Mouse (Mus musculus) heart, embryonic 12.5 days (tissue): ENCODE data around the gene Hdac9. TPM values are rescaled to one million over a fixed set of nuclear protein-coding genes. Genes with fewer than 3 reads are reported as not detected.

Source experiments
- ATAC-seq: fragments of 200-750 bp; cut with Nextera tagmentation; 2 replicates; pipeline ENCODE4 v1.8.0; 2017; ENCODE audit warnings: moderate TSS enrichment, moderate library complexity; ENCODE audit not compliant: insufficient number of reproducible peaks, low FRiP score
- H3K27ac ChIP-seq: fragments of 300-500 bp; sonication (generic); 2 replicates; pipeline ENCODE4 v1.5.1; 2016; ENCODE audit warnings: mild to moderate bottlenecking, moderate library complexity; ENCODE audit not compliant: poor library complexity, severe bottlenecking
- H3K27me3 ChIP-seq: fragments of 300-500 bp; sonication (generic); replicated peaks from 2 replicates; pipeline ENCODE4 v1.6.1; 2016; ENCODE audit warnings: mild to moderate bottlenecking, moderate library complexity
- H3K36me3 ChIP-seq: fragments of 300-500 bp; sonication (generic); 2 replicates; pipeline ENCODE4 v1.6.1; 2016; ENCODE audit warnings: mild to moderate bottlenecking, moderate library complexity
- H3K4me1 ChIP-seq: fragments of 300-500 bp; sonication (generic); replicated peaks from 2 replicates; pipeline ENCODE4 v1.6.1; 2016; ENCODE audit warnings: mild to moderate bottlenecking
- H3K4me2 ChIP-seq: fragments of 300-500 bp; sonication (generic); 2 replicates; pipeline ENCODE4 v1.6.1; 2016; ENCODE audit warnings: mild to moderate bottlenecking, moderate library complexity
- H3K4me3 ChIP-seq: fragments of 300-500 bp; sonication (generic); 2 replicates; pipeline ENCODE4 v1.5.1; 2016; ENCODE audit warnings: mild to moderate bottlenecking
- H3K9ac ChIP-seq: fragments of 300-500 bp; sonication (generic); 2 replicates; pipeline ENCODE4 v1.6.1; 2016; ENCODE audit warnings: mild to moderate bottlenecking, moderate library complexity
- H3K9me3 ChIP-seq: fragments of 300-500 bp; sonication (generic); replicated peaks from 2 replicates; pipeline ENCODE4 v1.6.1; 2016; ENCODE audit warnings: mild to moderate bottlenecking, moderate library complexity
- WGBS: fragments of 180-500 bp; shearing (Covaris S2); methylation state at CpG from one replicate; pipeline ENCODE4 v1.1.7; 2016; 5-methylcytosine and 5-hydroxymethylcytosine counted together
- polyA plus RNA-seq: library from polyadenylated mRNA; unstranded; fragments of >200 nt; fragmentation: Nextera tagmentation; extraction: Ambion mirVana; gene quantifications from 2 replicates; pipeline ENCODE4 v1.2.1, GENCODE M21; 2016

The Hdac9 gene
- polyA plus RNA-seq, 1 experiment from 2014 or later, result 28.9 TPM

DNA sequence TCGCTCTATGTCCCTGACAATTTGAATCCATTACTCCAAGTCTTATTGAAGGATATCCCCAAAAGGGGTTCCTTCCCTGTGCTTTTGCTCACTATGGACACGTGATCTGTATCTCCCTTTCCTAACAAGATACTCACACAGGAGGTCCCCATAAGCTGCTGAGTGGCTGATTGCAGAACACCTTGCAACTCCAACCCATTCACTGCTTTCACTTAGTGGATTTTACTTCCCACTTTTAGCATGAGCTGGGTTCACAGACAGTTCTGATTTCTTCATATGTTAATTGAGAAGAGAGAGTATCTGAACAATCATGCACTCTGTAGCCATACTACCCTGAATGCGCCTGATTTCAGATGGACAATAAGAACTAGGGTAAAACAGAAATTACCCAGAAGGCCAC is 740.1 kb downstream of the Hdac9 start:
- H3K9ac ChIP-seq, result no peak overlapping the region
- no peaks in the 10 kb centered on the region for H3K27me3 ChIP-seq
- no peaks in the 10 kb centered on the region for H3K9me3 ChIP-seq
- 84% methylated on average over 3 of the region's 3 CpGs for WGBS
- H3K4me3 ChIP-seq, result no peak overlapping the region
- ATAC-seq, result no peak
- no peak overlapping the region for H3K4me2 ChIP-seq
- H3K4me1 ChIP-seq, result no peaks in the 10 kb centered on the region
- H3K36me3 ChIP-seq, result no peaks in the 10 kb centered on the region
- no peak overlapping the region for H3K27ac ChIP-seq

DNA sequence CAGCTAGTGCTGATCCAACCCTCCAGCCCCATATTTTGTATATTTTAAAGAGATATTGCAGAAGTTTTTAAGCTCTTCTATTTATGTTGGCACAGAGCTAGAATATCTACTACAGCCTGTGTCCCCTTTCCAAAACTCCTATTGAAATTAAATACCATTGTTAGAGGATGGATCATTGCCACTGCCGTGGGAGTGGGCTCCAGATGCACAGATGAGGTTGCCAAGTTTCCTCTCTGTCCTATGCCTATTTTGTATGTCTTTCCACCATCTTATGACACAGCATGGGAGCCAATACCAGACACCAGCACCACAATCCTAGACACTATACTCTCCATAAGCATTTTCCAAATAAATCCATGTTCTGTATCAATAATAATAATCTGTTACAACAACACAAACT is 743.9 kb downstream of the Hdac9 start:
- Histone ChIP-seq H3K9me3 (no peaks in the 10 kb centered on the region), H3K27ac (no peak overlapping the region), H3K4me2 (no peak overlapping the region), H3K36me3 (no peaks in the 10 kb centered on the region), H3K4me1 (peaks cover 6% of the 10 kb centered on the region), H3K9ac (no peak overlapping the region), H3K4me3 (no peak overlapping the region), H3K27me3 (no peaks in the 10 kb centered on the region)
- 64% methylated on average over 1 of the region's 1 CpGs for WGBS
- no peak for ATAC-seq

DNA sequence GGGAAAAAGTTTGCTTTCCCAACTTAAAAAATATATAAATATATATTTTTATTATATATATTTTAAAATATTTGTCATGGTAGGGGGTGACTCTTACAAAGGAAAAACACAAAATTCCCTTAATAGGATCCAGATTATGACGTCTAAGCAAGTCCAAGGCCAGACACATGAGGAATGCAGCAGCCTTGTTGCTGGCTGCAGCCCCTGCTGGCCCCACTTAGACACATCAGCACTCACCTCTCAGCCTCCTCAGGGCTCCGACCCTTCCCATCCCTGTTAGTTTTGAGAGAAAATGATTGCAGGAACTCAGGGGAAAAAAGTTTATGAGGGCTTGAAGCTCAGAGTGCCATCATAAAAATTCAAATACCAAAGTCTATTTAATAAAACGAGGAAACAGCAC is 746.3 kb downstream of the Hdac9 start:
- ATAC-seq, result no peak; the same call in 1 of the 2 replicates
- H3K9ac ChIP-seq, result no peak overlapping the region
- H3K27me3 ChIP-seq, result no peaks in the 10 kb centered on the region
- no peaks in the 10 kb centered on the region for H3K36me3 ChIP-seq
- no peaks in the 10 kb centered on the region for H3K9me3 ChIP-seq
- no peak overlapping the region for H3K27ac ChIP-seq
- no peak overlapping the region for H3K4me3 ChIP-seq
- peaks cover 10% of the 10 kb centered on the region for H3K4me1 ChIP-seq
- no peak overlapping the region for H3K4me2 ChIP-seq
- WGBS, result 33% methylated on average over 3 of the region's 3 CpGs

DNA sequence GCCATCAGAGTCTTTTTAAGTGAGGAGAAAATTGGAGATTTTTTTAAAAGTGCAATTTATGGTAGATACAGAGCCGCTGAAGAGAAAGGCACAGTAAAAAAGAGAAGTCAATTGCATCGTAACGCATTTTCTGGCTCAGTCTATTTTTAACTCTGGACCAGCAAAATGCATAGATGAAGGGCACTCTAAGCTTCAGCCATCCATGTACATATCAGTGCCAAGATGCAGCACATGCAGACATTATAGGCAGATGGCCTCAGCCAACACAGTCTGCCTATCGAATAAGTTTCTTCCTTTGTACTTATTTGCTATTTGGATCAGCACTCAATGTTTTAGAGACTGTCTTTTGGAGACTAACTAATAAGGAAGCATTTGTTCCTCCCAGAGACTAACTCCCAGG is 751.2 kb downstream of the Hdac9 start:
- Histone ChIP-seq H3K9me3 (no peaks in the 10 kb centered on the region), H3K36me3 (no peaks in the 10 kb centered on the region), H3K27me3 (no peaks in the 10 kb centered on the region), H3K27ac (no peak overlapping the region), H3K4me3 (no peak overlapping the region), H3K9ac (no peak overlapping the region), H3K4me1 (peaks cover 15% of the 10 kb centered on the region), H3K4me2 (no peak overlapping the region)
- 50% methylated on average over 4 of the region's 4 CpGs for WGBS
- ATAC-seq, result no peak

DNA sequence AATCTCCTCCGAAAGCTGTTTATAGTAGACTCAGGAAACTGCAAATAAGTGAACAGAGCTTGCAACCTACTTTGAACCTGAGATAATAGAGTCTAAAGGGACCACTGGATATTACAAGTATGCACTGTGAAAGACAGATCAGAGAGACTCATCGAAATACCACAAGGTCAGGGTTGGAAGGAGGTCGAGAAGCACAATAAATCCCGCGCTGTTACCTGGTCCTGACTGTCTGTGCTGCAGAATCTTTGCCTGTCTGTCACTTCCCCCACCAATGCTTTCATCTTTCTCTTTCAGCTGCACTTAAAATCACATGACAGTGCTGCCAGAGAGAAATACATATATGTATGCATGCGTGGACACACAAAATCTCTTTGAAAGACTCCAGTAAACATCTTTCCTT is 760.6 kb downstream of the Hdac9 start:
- no peak overlapping the region for H3K4me2 ChIP-seq
- peaks cover 9% of the 10 kb centered on the region for H3K4me1 ChIP-seq
- ATAC-seq, result no peak
- no peaks in the 10 kb centered on the region for H3K9me3 ChIP-seq
- no peak overlapping the region for H3K27ac ChIP-seq
- H3K4me3 ChIP-seq, result no peak overlapping the region
- H3K27me3 ChIP-seq, result no peaks in the 10 kb centered on the region
- H3K36me3 ChIP-seq, result no peaks in the 10 kb centered on the region
- H3K9ac ChIP-seq, result no peak overlapping the region
- WGBS, result 76% methylated on average over 6 of the region's 6 CpGs

DNA sequence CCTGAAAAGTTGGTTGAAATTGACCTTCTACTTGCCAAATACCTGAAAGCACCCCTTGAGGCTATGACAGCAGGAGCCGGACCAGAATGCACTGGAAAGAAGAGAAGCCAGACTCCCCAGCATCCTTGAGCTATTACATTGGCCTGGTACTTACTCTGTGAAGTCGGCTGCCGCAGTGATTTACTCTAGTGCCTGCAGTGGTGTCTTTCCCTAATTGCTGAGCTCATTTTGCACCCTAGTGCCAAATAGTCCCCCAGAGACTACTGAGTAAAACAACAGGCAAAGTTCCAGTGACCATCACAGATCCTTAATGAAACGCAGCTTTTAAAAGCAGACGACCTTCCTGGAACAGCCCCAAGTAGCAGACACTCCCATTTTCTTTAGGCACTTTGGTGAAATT is 761.2 kb downstream of the Hdac9 start:
- no peak overlapping the region for H3K4me3 ChIP-seq
- H3K9me3 ChIP-seq, result no peaks in the 10 kb centered on the region
- no peaks in the 10 kb centered on the region for H3K27me3 ChIP-seq
- H3K4me2 ChIP-seq, result no peak overlapping the region
- no peaks in the 10 kb centered on the region for H3K36me3 ChIP-seq
- H3K27ac ChIP-seq, result no peak overlapping the region
- WGBS, result 60% methylated on average over 5 of the region's 5 CpGs
- H3K9ac ChIP-seq, result no peak overlapping the region
- ATAC-seq, result no peak
- H3K4me1 ChIP-seq, result peaks cover 9% of the 10 kb centered on the region

DNA sequence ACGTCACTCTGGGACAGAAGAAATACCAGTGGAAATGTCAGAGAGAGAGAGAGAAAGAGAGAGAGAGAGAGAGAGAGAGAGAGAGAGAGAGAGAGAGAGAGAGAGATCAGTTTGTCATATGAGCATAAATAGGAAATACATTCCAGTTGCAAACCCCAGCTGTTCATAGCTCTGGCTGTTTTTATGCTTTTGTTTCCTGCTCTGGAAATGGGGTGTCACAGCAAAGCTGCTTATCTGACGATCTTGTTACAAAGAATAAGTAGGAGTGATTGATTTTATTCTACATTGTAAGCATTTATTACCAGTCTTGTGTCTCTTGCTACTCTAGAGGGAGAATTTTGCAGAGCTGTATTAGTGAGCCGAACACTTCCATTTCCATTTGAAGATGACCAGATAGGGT is 762.1 kb downstream of the Hdac9 start:
- no peak overlapping the region for H3K4me3 ChIP-seq
- no peaks in the 10 kb centered on the region for H3K9me3 ChIP-seq
- no peak overlapping the region for H3K27ac ChIP-seq
- no peaks in the 10 kb centered on the region for H3K36me3 ChIP-seq
- H3K4me2 ChIP-seq, result no peak overlapping the region
- no peak for ATAC-seq
- H3K9ac ChIP-seq, result no peak overlapping the region
- WGBS, result 72% methylated on average over 3 of the region's 3 CpGs
- no peaks in the 10 kb centered on the region for H3K27me3 ChIP-seq
- peaks cover 9% of the 10 kb centered on the region for H3K4me1 ChIP-seq

DNA sequence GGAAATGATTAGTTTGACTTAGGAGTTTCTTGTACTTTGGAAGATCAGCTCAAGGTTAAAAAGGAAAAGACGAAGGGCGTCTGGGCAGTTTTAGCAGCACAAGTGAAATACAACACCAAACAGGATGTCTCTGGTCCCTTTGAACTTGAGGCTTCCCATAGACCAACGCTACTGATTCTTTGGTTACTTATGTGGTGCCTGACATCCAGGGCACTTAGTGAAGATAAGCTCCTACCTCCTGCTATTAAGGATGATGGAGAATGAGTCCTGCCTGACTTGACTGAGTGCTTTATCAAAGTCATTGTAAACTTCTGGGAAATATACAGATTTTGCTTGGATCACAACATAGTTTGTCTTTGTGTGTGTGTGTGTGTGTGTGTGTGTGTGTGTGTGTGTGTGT is 765.6 kb downstream of the Hdac9 start:
- no peak overlapping the region for H3K4me3 ChIP-seq
- H3K4me2 ChIP-seq, result no peak overlapping the region
- ATAC-seq, result no peak
- WGBS, result 20% methylated on average over 3 of the region's 3 CpGs
- H3K9ac ChIP-seq, result no peak overlapping the region
- H3K4me1 ChIP-seq, result peaks cover 9% of the 10 kb centered on the region
- no peak overlapping the region for H3K27ac ChIP-seq
- no peaks in the 10 kb centered on the region for H3K27me3 ChIP-seq
- H3K9me3 ChIP-seq, result no peaks in the 10 kb centered on the region
- no peaks in the 10 kb centered on the region for H3K36me3 ChIP-seq

DNA sequence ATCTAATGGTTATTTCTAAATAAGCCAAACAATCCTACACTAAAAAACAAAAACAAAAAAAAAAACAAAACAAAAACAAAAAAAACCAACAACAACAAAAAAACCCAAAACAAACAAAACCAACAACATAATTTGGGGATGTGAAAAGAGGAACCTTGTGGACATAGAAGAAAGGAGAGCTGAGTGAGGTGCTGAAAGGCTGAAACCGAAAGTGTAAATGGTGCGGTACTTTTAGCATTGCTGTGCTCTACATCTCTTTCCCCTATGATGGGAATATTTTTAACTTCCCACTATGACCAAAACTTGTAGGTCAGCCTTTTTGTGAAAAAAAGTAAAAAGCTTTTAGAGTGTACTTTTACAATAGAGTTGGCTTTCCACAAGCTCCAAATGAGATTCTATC is 774.2 kb downstream of the Hdac9 start:
- H3K4me1 ChIP-seq, result no peaks in the 10 kb centered on the region
- no peak overlapping the region for H3K4me2 ChIP-seq
- no peak overlapping the region for H3K27ac ChIP-seq
- H3K9me3 ChIP-seq, result no peaks in the 10 kb centered on the region
- H3K27me3 ChIP-seq, result no peaks in the 10 kb centered on the region
- no peak overlapping the region for H3K9ac ChIP-seq
- no peaks in the 10 kb centered on the region for H3K36me3 ChIP-seq
- 79% methylated on average over 2 of the region's 2 CpGs for WGBS
- no peak overlapping the region for H3K4me3 ChIP-seq
- ATAC-seq, result no peak

DNA sequence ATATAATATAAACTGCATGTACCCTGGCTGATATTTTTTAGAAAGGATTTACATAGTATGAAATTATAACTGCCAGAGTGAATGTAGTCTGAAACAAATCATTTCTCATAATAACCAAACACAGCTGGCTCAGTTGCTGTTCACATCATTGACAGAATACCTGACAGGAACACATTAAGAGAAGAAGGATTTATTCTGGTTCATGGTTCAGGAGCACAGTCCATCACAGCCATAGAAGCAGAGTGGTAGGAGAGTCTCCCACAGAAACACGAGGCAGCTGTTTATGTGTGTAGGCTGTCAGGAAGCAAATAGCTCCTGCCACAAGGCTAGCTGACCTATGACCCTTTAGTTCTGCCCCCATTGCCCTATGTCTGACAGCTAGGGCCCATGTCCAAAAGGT is 803.6 kb downstream of the Hdac9 start:
- Histone ChIP-seq H3K4me2 (no peak overlapping the region), H3K4me1 (no peaks in the 10 kb centered on the region), H3K36me3 (no peaks in the 10 kb centered on the region), H3K27ac (no peak overlapping the region), H3K9ac (no peak overlapping the region), H3K27me3 (no peaks in the 10 kb centered on the region), H3K9me3 (no peaks in the 10 kb centered on the region), H3K4me3 (no peak overlapping the region)
- 46% methylated on average over 1 of the region's 1 CpGs for WGBS
- no peak for ATAC-seq

DNA sequence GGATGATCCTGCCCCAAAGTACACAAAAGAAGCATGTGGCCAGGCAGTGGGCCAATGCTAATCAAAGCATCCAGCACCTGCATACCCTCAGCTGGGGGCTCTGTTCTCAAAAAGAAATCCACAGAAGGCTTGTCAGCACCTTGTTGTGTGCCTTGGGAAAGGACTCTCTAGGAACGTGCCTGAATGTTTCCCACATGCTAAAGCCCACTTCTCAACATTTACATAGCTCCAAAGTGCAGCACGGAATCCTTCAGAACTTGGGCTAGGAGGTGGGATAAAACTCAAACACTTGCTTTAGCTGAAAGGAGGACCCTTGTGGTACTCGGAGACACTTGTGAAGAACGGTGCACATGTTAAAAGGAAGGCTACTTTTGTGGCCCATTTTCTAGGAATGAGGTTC is 823.9 kb downstream of the Hdac9 start:
- no peak overlapping the region for H3K4me2 ChIP-seq
- no peak overlapping the region for H3K9ac ChIP-seq
- no peaks in the 10 kb centered on the region for H3K9me3 ChIP-seq
- H3K27me3 ChIP-seq, result no peaks in the 10 kb centered on the region
- no peak overlapping the region for H3K27ac ChIP-seq
- H3K4me1 ChIP-seq, result no peaks in the 10 kb centered on the region
- WGBS, result 54% methylated on average over 4 of the region's 4 CpGs
- H3K36me3 ChIP-seq, result no peaks in the 10 kb centered on the region
- no peak overlapping the region for H3K4me3 ChIP-seq
- ATAC-seq, result no peak

DNA sequence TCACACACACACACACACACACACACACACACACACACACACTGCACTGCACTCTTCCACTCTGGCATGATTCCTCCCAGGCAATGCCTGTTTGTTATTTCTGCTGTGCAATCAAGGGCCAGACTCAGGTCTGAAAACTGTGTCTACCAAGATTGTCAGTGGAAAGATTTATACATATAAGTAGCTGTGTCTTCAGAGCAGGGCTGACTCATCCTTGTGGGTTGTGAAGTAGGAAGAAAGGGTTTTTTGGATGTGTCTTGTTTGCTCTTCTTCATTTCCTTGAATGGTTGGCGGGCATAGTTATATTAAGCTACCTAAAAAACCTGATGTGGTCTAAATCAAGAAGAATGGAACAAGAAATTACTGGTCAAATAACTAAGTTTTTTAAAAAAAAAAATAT is 825.0 kb downstream of the Hdac9 start:
- 95% methylated on average over 1 of the region's 1 CpGs for WGBS
- ATAC-seq, result no peak
- Histone ChIP-seq H3K36me3 (no peaks in the 10 kb centered on the region), H3K27me3 (no peaks in the 10 kb centered on the region), H3K4me1 (peaks cover 5% of the 10 kb centered on the region; the same call in 1 of the 2 replicates), H3K9ac (no peak overlapping the region), H3K27ac (no peak overlapping the region), H3K4me3 (no peak overlapping the region), H3K4me2 (no peak overlapping the region), H3K9me3 (no peaks in the 10 kb centered on the region)
